Mouse (Mus musculus) bone marrow, adult 2 months (tissue): Measurements from ENCODE around the gene Ccser1.

Experiments used
- CTCF ChIP-seq: fragments of 200-500 bp; IDR thresholded peaks from 2 replicates; pipeline ENCODE4 v1.5.1; 2011; ENCODE audit warnings: low read length, control low read depth; ENCODE audit not compliant: control insufficient read depth, insufficient read depth
- POLR2A ChIP-seq: fragments of 200-500 bp; IDR thresholded peaks from 2 replicates; pipeline ENCODE4 v1.6.1; 2011; ENCODE audit warnings: low read depth, mild to moderate bottlenecking, control low read depth, low read length, borderline replicate concordance; ENCODE audit not compliant: control insufficient read depth

GRCm38 (mm10) chr6:61322328-61322727, 142.2 kb downstream of the Ccser1 start:
- no peak for TF ChIP-seq POLR2A
- no peak for TF ChIP-seq CTCF
